Mouse (Mus musculus) layer of hippocampus, adult 6 months (tissue): Measurements from ENCODE around the gene Osgepl1. TPM values are rescaled to one million over a fixed set of nuclear protein-coding genes. Genes with fewer than 3 reads are reported as not detected.

Experiments
- long read RNA-seq, 2 experiments: library from polyadenylated mRNA; unstranded; transcript quantifications; one replicate each; pipeline ENCODE4 v2.0.0; 2019 to 2020
- polyA plus RNA-seq: library from polyadenylated mRNA; unstranded; fragments of <200 nt; fragmentation: Nextera tagmentation; gene quantifications from 2 replicates; pipeline ENCODE4 v1.2.3, GENCODE M21; 2021

The Osgepl1 gene
- polyA plus RNA-seq, result 15.3 and 17.0 TPM in 2 replicates
- long read RNA-seq, experiment 1, transcript Osgepl1-201 (8 exons, 1,868 nt), result major isoform, 16 of 26 reads
- long read RNA-seq, experiment 1, partial matches to known transcripts, result 2 of 26 reads
- long read RNA-seq, experiment 1, other reads (novel, unspliced or antisense), result 7 of 26 reads
- long read RNA-seq, experiment 2, transcript Osgepl1-201 (8 exons, 1,868 nt), result major isoform, 41 of 77 reads
- long read RNA-seq, experiment 2, transcript Osgepl1-204 (3 exons, 598 nt), result minor isoform, 5 of 77 reads
- long read RNA-seq, experiment 2, partial matches to known transcripts, result 1 of 77 reads
- long read RNA-seq, experiment 2, other reads (novel, unspliced or antisense), result 27 of 77 reads

DNA sequence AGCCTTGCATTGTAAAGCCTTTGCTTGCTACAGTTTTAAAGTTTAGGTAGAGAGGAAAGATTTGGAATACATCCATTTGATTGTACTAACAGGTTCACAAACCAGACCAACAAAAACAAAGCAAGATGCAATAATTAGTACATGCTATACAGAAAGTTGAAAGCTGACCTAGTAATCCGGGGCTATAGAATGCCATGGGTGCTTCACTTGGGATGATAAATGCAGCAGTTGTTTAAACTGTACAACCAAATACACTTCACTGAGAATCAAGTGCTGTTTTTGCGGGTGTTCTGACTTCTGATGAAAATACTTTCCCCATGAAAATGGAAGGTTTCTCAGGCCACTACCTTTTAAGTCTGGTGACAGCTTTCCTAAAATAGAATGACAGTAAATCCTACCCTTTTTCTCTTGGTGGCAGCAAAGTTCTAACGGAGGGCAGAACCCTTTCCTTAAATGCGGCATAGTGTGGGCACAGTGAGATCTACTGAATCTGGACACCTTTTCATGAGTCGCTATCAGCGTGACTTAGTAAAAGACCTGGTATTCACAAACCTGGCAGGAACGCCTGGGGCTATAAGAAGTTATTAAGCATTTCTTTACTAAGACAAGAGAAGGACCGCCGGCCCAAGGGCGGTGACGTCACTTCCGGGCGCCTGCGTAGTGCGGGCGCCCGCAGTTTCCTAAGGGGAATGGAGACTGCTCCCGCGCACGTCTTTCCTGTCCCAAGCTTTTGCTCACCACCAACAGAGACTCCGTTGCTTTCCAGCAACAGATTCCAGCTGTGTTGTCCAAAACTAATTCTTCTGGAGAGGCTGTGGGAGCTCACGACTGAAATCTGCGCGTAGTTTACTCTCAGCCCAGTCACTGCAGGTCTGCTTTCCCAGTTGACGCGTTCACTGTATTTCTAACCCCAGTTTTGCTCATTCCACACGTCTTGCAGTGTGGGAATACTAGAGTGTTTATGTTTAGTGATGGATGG, at the start of gene Osgepl1:
Gene Osgepl1, plus strand, starts transcription at position 636 of the 979 bp plus-strand sequence.

DNA sequence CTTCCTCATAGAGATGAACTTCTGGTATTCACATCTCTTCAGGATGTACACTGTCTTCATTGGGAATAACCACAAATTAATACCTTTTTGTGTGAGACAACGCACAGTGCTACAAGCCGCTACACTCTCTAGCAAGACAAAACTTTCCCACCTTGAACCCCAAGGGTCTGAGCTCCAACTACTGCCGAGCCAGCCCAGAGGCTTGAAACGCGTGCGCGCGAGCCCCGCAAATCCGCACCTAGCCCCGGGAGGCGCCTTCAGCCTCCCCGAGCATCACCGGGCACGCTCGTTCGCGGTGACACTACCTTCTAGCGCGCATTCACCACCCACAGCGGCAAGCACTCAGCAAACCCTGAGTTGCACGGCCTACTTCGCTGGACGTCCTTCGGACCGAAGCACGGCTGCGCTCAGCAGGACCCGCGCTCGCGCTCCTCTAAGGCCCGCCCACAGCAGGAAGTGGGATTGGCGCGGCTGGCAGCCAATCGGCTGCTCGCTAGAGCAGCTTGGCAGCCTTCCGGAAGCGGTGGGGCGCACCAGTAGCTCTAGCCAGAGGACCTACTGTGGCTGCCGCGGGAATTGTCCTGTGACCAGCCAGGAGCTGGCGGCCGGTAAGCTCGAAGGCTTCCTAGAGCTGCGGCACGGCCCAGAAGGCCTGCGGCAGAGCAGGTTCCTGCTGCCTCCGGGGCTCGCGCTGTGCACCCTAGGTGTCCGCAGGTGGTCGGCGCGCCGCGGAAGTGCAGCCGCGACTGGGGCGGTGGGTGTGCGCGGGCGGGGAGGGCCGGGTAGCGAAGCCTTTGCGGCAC, 16.6 kb upstream of the Osgepl1 start, which contains the start of the genes Pms1, Ormdl1 and Gm28778:
Gene Pms1, minus strand, starts transcription at position 438 of the 803 bp plus-strand sequence.
Gene Ormdl1, plus strand, starts transcription at position 515 of the 803 bp plus-strand sequence.
Gene Gm28778, plus strand, starts transcription at position 531 of the 803 bp plus-strand sequence.

DNA sequence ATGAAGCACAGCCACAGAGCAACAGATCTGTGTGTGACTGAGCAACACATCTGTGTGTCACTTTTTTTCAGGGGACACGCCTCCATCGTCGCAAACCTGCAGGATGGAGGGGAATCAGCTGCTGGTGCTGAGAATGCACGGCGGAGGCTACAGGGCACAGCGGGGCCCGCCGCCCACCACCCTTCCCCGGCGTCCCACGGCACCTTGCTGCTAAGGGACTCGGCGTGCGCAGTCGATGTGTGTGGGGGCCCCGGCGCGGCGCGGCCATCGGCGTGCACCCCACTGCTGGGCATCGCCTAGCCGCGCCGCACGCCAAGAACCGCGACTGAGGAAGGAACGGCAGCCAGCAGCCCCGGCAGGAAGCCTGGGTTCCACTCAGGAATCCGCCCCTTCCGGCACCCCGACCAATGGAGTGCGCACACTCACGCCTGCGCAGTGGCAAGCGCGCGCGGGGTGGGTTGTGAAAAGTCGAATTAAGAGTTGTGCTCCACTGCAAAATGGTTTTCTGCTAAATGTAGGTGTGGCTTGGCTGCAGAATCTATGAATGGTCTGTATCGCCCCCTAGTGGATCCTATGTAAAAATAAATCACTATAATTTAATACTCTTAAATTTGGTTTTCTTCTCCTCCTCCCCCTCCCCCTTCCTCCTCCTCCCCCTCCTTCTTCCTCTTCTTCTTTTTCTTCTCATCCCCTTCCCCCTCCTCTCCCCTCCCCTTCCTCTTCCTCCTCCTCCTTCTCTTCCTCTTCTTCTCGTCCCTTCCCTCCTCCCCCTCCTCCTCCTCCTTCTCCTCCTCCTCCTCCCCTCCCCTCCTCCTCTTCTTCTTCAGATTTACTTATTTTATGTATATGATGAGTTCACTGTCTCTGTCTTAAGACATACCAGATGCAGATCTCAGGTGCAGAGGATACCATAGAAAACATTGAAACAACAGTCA, 39.2 kb downstream of the Osgepl1 start, which contains the start of the genes Asdurf, Gm28551 and Asnsd1:
Gene Asdurf, minus strand, starts transcription at position 293 of the 935 bp plus-strand sequence.
Gene Gm28551, minus strand, starts transcription at position 341 of the 935 bp plus-strand sequence.
Gene Asnsd1, minus strand, starts transcription at position 426 of the 935 bp plus-strand sequence.

Other genes starting within 250 kb of the Osgepl1 start
- gene 1700019A02Rik, start 126.0 kb upstream of the Osgepl1 start, polyA plus RNA-seq, result not detected in 2 replicates
- gene Pms1, start 16.6 kb upstream of the Osgepl1 start, polyA plus RNA-seq, result 5.7 and 7.6 TPM in 2 replicates
- 12.3 and 14.2 TPM in 2 replicates for gene Ormdl1, start 16.5 kb upstream of the Osgepl1 start, polyA plus RNA-seq
- 0.30 and 0.39 TPM in 2 replicates for gene Gm28778, start 16.5 kb upstream of the Osgepl1 start, polyA plus RNA-seq
- gene Asdurf, start 39.0 kb downstream of the Osgepl1 start, polyA plus RNA-seq, result 1.9 TPM in 1 of 2 replicates, not detected in the other
- gene Gm28551, start 39.0 kb downstream of the Osgepl1 start, polyA plus RNA-seq, result 0.20 and 0.41 TPM in 2 replicates
- gene Asnsd1, start 39.1 kb downstream of the Osgepl1 start, polyA plus RNA-seq, result 22.3 and 22.5 TPM in 2 replicates